Mouse (Mus musculus) C2C12 (cell line): ENCODE results near the gene Ppp2r5c.

Experiments used
- CTCF ChIP-seq: IDR thresholded peaks from one replicate; pipeline ENCODE4 v1.5.1; 2011; ENCODE audit not compliant: control insufficient read depth, insufficient read depth, insufficient read length
- MYOD1 ChIP-seq: IDR thresholded peaks from one replicate; pipeline ENCODE4 v1.6.1; 2011; ENCODE audit warnings: low read depth; ENCODE audit not compliant: control insufficient read depth, insufficient read length
- MYOG ChIP-seq: IDR thresholded peaks from one replicate; pipeline ENCODE4 v1.6.1; 2011; ENCODE audit not compliant: control insufficient read depth, insufficient read length; ENCODE audit errors: extremely low read depth
- USF1 ChIP-seq: IDR thresholded peaks from one replicate; pipeline ENCODE4 v1.6.1; 2011; ENCODE audit warnings: low read depth, mild to moderate bottlenecking, control low read depth, moderate library complexity

GRCm38 (mm10) chr12:110532711-110533110 lies 85.8 kb downstream of the Ppp2r5c start:
- TF ChIP-seq CTCF = no peak
- TF ChIP-seq USF1 = no peak
- TF ChIP-seq MYOD1 = no peak
- TF ChIP-seq MYOG = no peak
